ENCODE assay signal across 8 mouse cellular contexts in the genomic region with DNA sequence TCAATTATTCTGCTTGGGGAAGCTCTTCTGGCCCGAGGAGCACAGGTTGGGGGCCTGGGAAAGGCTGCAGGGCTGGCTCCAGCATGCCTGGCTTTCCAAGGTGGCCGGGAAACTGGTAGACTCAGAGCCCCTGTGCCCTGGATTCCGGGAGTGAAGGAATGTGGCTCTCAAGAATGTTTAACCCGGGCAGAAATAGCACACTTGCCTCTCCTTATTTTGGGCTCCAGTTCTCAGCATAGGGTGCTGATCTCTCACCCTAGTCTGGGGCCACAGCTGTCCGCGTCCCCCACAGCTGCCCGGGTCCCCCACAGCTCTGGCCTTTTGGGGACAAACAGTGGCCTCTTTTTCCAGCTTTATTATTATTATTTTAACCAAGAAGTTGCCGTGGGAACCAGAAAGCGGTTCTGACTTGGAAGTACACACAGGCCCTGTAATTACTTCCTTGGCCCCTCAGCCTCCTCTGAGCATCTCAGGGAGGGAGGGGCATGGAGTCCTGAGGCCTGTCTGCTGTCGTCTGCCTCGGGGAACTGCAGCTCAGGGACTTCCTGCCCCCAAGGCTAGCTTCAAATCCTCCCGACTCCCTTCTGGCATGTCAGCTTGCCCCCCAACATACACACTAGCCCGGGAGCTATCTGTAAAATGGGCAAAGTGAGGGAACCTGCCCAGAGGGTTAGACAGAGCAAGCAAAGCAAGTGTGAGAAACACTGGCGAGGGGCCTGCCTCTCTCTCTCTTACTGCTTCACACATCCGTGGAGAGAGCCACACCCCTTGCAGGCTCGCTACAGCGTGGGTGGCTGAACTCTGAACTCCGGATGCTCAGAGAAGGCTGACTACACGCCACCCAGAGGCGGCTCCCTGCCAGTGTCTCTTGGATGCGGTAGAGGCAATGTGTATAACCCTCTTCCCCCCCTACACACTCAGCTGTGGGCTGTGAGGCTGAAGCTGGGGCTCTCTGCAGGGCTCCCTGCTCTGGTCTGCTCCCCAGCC. TPM values are rescaled to one million over a fixed set of nuclear protein-coding genes. Genes with fewer than 3 reads are reported as not detected.
DNase-seq lines count a peak whose midpoint lies in the region; ATAC-seq and TF ChIP-seq lines count a peak whose summit lies in the region.

No protein-coding gene starts in this region.

- WGBS in kidney, adult 2 months: 12% methylated on average over 21 of the region's 21 CpGs
- 36% methylated on average over 21 of the region's 21 CpGs for WGBS in liver, adult 2 months

- DNase-seq in urinary bladder, postnatal 25 days (ENCODE audit: low spot score): peak; percentile 30
- no peak for DNase-seq in urinary bladder, adult 2 months (ENCODE audit: low spot score)
- DNase-seq in embryo, embryonic 9.5 days (ENCODE audit: extremely low spot score): peak; percentile 55
- DNase-seq in heart, adult 8-10 months (ENCODE audit: low spot score): peak; percentile 48
- peak; percentile 84 for DNase-seq in kidney, adult 2 months
- peak; percentile 26 for DNase-seq in liver, adult 2 months (ENCODE audit: extremely low read depth, low read depth, low spot score)
- peak; percentile 95 for DNase-seq in splenic B cell, adult 2 months (ENCODE audit: low read depth, low spot score)

- TF ChIP-seq POLR2A in kidney, adult 2 months (IDR thresholded peaks at IDR 0.05; ENCODE audit: low read depth, low read length): no peak
- TF ChIP-seq POLR2A in liver, adult 2 months (IDR thresholded peaks at IDR 0.05; ENCODE audit: extremely low read depth, insufficient read depth, low read length): no peak

- no peaks in the 10 kb centered on the region for H3K36me3 ChIP-seq in kidney, adult 2 months (ENCODE audit: control insufficient read depth, insufficient read depth, low read length)
- no peaks in the 10 kb centered on the region for H3K36me3 ChIP-seq in liver, adult 2 months (ENCODE audit: control insufficient read depth, insufficient read depth, low read length)
- no peaks in the 10 kb centered on the region for H3K36me3 ChIP-seq in splenic B cell, adult 2 months (ENCODE audit: control insufficient read depth, insufficient read depth, low read length, poor library complexity, severe bottlenecking)

- peak overlapping the region; percentile 56 for H3K27ac ChIP-seq in kidney, adult 2 months (ENCODE audit: insufficient read depth, low read depth, low read length)
- no peak overlapping the region for H3K27ac ChIP-seq in liver, adult 2 months (replicated peaks; ENCODE audit: insufficient read depth, low read depth, low read length)

- no peaks in the 10 kb centered on the region for H3K79me2 ChIP-seq in liver, adult 2 months (ENCODE audit: control insufficient read depth, insufficient read depth, low read length)

- H3K4me1 ChIP-seq in kidney, adult 2 months (ENCODE audit: control insufficient read depth, insufficient read depth, low read length): peaks cover 21% of the 10 kb centered on the region
- H3K4me1 ChIP-seq in liver, adult 2 months (ENCODE audit: control insufficient read depth, insufficient read depth, low read length): peaks cover 5% of the 10 kb centered on the region; the same call in 1 of the 2 replicates

- peak; percentile 76 for ATAC-seq in monocyte, adult 5-6 weeks (replicated peaks; ENCODE audit: insufficient number of reproducible peaks, low FRiP score, low TSS enrichment, poor library complexity, severe bottlenecking)

- H3K27me3 ChIP-seq in kidney, adult 2 months (replicated peaks; ENCODE audit: control insufficient read depth, insufficient read depth, low read length): no peaks in the 10 kb centered on the region
- H3K27me3 ChIP-seq in liver, adult 2 months (ENCODE audit: control insufficient read depth, insufficient read depth, low read length): no peaks in the 10 kb centered on the region
- H3K27me3 ChIP-seq in splenic B cell, adult 2 months (ENCODE audit: control insufficient read depth, insufficient read depth, low read length, poor library complexity, severe bottlenecking): no peaks in the 10 kb centered on the region

- H3K4me3 ChIP-seq in kidney, adult 2 months (ENCODE audit: insufficient read depth, low read depth, low read length): no peak overlapping the region
- no peak overlapping the region for H3K4me3 ChIP-seq in liver, adult 2 months (ENCODE audit: insufficient read depth, low read depth, low read length)

- peak; percentile 50; the same call in 1 of the 2 replicates for TF ChIP-seq CTCF in kidney, adult 2 months (conservative IDR thresholded peaks at IDR 0.05; ENCODE audit: insufficient read depth, insufficient read length, low read depth, low read length)
- peak; percentile 64 for TF ChIP-seq CTCF in liver, adult 2 months (IDR thresholded peaks at IDR 0.05; ENCODE audit: low read depth, low read length)

- H3K9ac ChIP-seq in liver, adult 2 months (ENCODE audit: low read depth, low read length): no peak overlapping the region

RNA-seq across cellular contexts. Expression of a gene that starts 10.6 kb away (rescaled TPM):
- 6.4 and 8.7 TPM in 2 replicates for polyA plus RNA-seq in urinary bladder, adult 2 months (2012; rRNA removed)
- 10 to 100 TPM; 10.0 to 16.2 (median 14.1) TPM for total RNA-seq in heart, adult 8-10 months (2022)
- 3.5 and 3.9 TPM in 2 replicates for polyA plus RNA-seq in kidney, adult 2 months (2012; rRNA removed)
- total RNA-seq in liver, adult 2 months (2014; rRNA removed): 0.07 and 0.09 TPM in 2 replicates
- 0.07 and 0.11 TPM in 2 replicates for polyA plus RNA-seq in liver, adult 2 months (2012; rRNA removed)
- total RNA-seq in monocyte, adult 5-6 weeks (2017): not detected in 3 replicates

RNA-seq across cellular contexts. Expression of a gene that starts 58.0 kb away (rescaled TPM):
- polyA plus RNA-seq in urinary bladder, adult 2 months (2012; rRNA removed): 45.4 and 53.8 TPM in 2 replicates
- total RNA-seq in heart, adult 8-10 months (2022): 1 to 10 TPM; 4.4 to 9.4 (median 7.9) TPM
- polyA plus RNA-seq in kidney, adult 2 months (2012; rRNA removed): 14.3 and 16.4 TPM in 2 replicates
- 0.46 and 0.60 TPM in 2 replicates for total RNA-seq in liver, adult 2 months (2014; rRNA removed)
- 1.8 TPM in 2 replicates for polyA plus RNA-seq in liver, adult 2 months (2012; rRNA removed)
- total RNA-seq in monocyte, adult 5-6 weeks (2017): not detected in 3 replicates

Comparison
In these comparisons a context has a peak if more than half of its experiments do, and no peak if none do; other contexts are left out.
1. RNA of a gene that starts 10.6 kb away (total RNA-seq): 10.0 to 16.2 TPM in heart, adult 8-10 months; 0.07 to 0.09 TPM in liver, adult 2 months and not detected in monocyte, adult 5-6 weeks; every median in the first group is over 10 times any median in the second.